Mouse (Mus musculus) fat pad, adult 2 months (tissue): ENCODE data around the gene Smndc1.

ENCODE experiments used
- DNase-seq: peaks from one replicate; pipeline ENCODE4 v3.0.0-alpha.2; 2011; ENCODE audit warnings: low read depth, low spot score; ENCODE audit errors: extremely low read depth

The Smndc1 gene

GRCm38 (mm10) chr19:53353864-53354263, 36.5 kb downstream of the Smndc1 start:
- no peak for DNase-seq

GRCm38 (mm10) chr19:53345766-53346165, 44.6 kb downstream of the Smndc1 start:
- no peak for DNase-seq

- DNase-seq: no peak
Measured at GRCm38 (mm10) chr19:53344062-53344461, 46.3 kb downstream of the Smndc1 start.

- no peak for DNase-seq
Measured at GRCm38 (mm10) chr19:53343174-53343881, 47.0 kb downstream of the Smndc1 start.

DNA sequence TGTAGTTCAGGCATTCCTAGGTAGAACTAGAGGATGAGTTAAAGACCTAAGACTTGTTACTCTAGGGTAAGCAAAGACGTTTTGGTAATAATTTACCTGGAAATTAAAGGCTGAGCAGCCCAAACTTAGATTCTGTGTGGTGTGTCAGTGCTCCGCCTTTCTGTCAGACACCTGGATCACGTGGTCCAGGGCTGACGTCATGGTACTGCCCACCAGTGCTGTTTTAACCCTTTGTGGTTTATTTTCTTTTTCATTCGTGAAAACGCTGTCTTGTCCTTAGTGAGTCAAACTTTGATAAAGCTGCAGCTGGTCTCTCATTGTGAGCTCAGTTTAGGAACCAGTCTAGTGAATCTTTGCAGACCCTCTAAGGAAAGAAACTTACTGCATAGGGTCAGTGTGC, 50.0 kb downstream of the Smndc1 start:
- no peak for DNase-seq

GRCm38 (mm10) chr19:53335241-53335640, 55.1 kb downstream of the Smndc1 start:
- no peak for DNase-seq

DNA sequence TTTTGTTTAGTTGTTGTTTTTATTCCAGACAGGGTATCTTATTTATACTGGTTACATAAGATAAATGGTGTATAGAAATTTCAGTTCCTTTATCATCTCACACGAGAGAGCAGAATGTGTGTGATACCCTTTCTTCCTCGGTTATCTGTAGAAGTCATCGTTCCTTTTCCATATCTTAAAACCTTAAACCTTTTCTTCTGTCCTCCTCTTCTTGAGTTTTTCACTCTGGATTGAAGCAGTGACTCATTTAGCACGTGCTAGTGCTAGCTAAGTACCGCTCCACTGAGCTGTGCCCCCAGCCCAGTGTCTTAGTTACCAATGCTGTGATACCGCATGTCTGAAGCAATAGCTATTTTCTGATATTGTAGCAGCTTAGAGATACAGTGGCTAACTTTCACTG, 56.6 kb downstream of the Smndc1 start:
- DNase-seq: no peak

GRCm38 (mm10) chr19:53331882-53332500, 58.4 kb downstream of the Smndc1 start:
- no peak for DNase-seq

DNA sequence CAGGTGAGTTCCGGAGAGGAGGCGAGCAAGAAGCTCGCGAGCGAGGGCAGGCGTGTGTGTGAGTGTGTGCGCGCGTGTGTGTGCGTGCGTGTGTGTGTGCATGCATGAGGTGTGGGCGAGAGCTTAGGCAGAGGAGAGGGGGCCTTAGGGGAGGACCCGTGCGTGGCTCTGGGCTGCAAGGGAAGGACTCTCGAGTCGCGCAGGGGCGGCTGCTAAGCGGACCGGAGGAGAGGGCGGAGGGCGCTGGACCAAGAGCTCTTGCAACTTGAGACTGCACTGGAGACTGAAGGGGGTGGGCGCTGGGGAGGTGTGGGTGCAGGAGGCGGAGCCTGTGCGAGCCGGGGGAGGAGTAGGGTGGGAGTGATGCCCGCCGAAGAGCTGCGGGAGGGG, 60.4 kb downstream of the Smndc1 start:
- no peak for DNase-seq
